In genomic region chr12:54060732-54061131, GRCm38 (mm10) we compare ENCODE assay signal across 9 mouse cellular contexts.
DNase-seq lines count a peak whose midpoint lies in the region; ATAC-seq and TF ChIP-seq lines count a peak whose summit lies in the region.
"Had no signal": no experiment of that assay in that cellular context is flagged by ENCODE, and none has a peak within 500 bp of the region (broad histone marks: within the 10 kb centered on the region; RNA-seq: fewer than 3 reads in every experiment).

No protein-coding gene starts in this region.

- peak; percentile 38 to 43 for DNase-seq in B cell, adult 2 months
- peak; percentile 73 to 79 for DNase-seq in adrenal gland, adult 18-20 months (ENCODE audit: low spot score in 2 of 2)
- DNase-seq in embryonic facial prominence, embryonic 11.5 days (ENCODE audit: low spot score): peak; percentile 86
- DNase-seq in heart, postnatal 0 days (ENCODE audit: low spot score): peak; percentile 62
- DNase-seq in kidney, postnatal 25 days: peak; percentile 64 to 79
- peak; percentile 92 for DNase-seq in lung, embryonic 14.5 days
- peak; percentile 15 for DNase-seq in retina, adult 2 months (ENCODE audit: low read depth, low spot score)
- DNase-seq in urinary bladder, postnatal 25 days (ENCODE audit: low spot score): peak; percentile 66

- H3K4me3 ChIP-seq in embryonic facial prominence, embryonic 11.5 days (ENCODE audit: low read depth, low read length): no peak overlapping the region
- no peak overlapping the region for H3K4me3 ChIP-seq in heart, postnatal 0 days (ENCODE audit: low read depth, low read length)
- no peak overlapping the region for H3K4me3 ChIP-seq in lung, embryonic 14.5 days (ENCODE audit: low read depth, low read length)
- H3K4me3 ChIP-seq: heart, embryonic 13.5 days had no signal

- H3K4me2 ChIP-seq in embryonic facial prominence, embryonic 11.5 days (ENCODE audit: low read depth, low read length): no peak overlapping the region
- H3K4me2 ChIP-seq in heart, postnatal 0 days (ENCODE audit: low read depth, low read length): no peak overlapping the region
- H3K4me2 ChIP-seq in lung, embryonic 14.5 days: no peak overlapping the region
- H3K4me2 ChIP-seq: heart, embryonic 13.5 days had no signal

- no peak for TF ChIP-seq EP300 in heart, postnatal 0 days (IDR thresholded peaks at IDR 0.05; ENCODE audit: low read depth)

- WGBS in embryonic facial prominence, embryonic 11.5 days: 14% methylated on average over 8 of the region's 8 CpGs
- WGBS in heart, postnatal 0 days: 19% methylated on average over 8 of the region's 8 CpGs
- WGBS in lung, embryonic 14.5 days: 7% methylated on average over 8 of the region's 8 CpGs

- H3K4me1 ChIP-seq in embryonic facial prominence, embryonic 11.5 days (ENCODE audit: control insufficient read depth, insufficient read depth, low read length): no peaks in the 10 kb centered on the region
- no peaks in the 10 kb centered on the region for H3K4me1 ChIP-seq in heart, postnatal 0 days (ENCODE audit: control insufficient read depth, insufficient read depth)
- H3K4me1 ChIP-seq in lung, embryonic 14.5 days (ENCODE audit: insufficient read depth): no peaks in the 10 kb centered on the region
- H3K4me1 ChIP-seq: heart, embryonic 13.5 days had no signal

- no peak overlapping the region for H3K9ac ChIP-seq in embryonic facial prominence, embryonic 11.5 days (replicated peaks; ENCODE audit: low read length)
- no peak overlapping the region for H3K9ac ChIP-seq in heart, postnatal 0 days (replicated peaks; ENCODE audit: low read depth, low read length)
- no peak overlapping the region for H3K9ac ChIP-seq in lung, embryonic 14.5 days
- H3K9ac ChIP-seq: heart, embryonic 13.5 days had no signal

- H3K27ac ChIP-seq in embryonic facial prominence, embryonic 11.5 days (replicated peaks; ENCODE audit: low read depth, low read length): no peak overlapping the region
- no peak overlapping the region for H3K27ac ChIP-seq in heart, postnatal 0 days (ENCODE audit: low read depth)
- H3K27ac ChIP-seq in lung, embryonic 14.5 days (ENCODE audit: low read depth): no peak overlapping the region
- H3K27ac ChIP-seq: heart, embryonic 13.5 days had no signal

- ATAC-seq in embryonic facial prominence, embryonic 11.5 days (replicated peaks; ENCODE audit: insufficient number of reproducible peaks, low FRiP score, low TSS enrichment, low read depth): no peak
- ATAC-seq in heart, postnatal 0 days (ENCODE audit: insufficient read depth, low read depth): 0 out of 2 replicates have a peak, but pooled peaks have one; percentile 36
- no peak for ATAC-seq in lung, embryonic 14.5 days (ENCODE audit: insufficient read depth)

- H3K9me3 ChIP-seq in embryonic facial prominence, embryonic 11.5 days (replicated peaks; ENCODE audit: control insufficient read depth, low read length): no peaks in the 10 kb centered on the region
- H3K9me3 ChIP-seq in heart, postnatal 0 days (replicated peaks; ENCODE audit: control insufficient read depth, low read length): no peaks in the 10 kb centered on the region
- H3K9me3 ChIP-seq in lung, embryonic 14.5 days (ENCODE audit: low read depth, low read length): no peaks in the 10 kb centered on the region
- H3K9me3 ChIP-seq: heart, embryonic 13.5 days had no signal

- H3K36me3 ChIP-seq in embryonic facial prominence, embryonic 11.5 days (replicated peaks; ENCODE audit: control insufficient read depth, insufficient read depth, low read depth, low read length): no peaks in the 10 kb centered on the region
- no peaks in the 10 kb centered on the region for H3K36me3 ChIP-seq in heart, postnatal 0 days (replicated peaks; ENCODE audit: control insufficient read depth, insufficient read depth, low read length)
- no peaks in the 10 kb centered on the region for H3K36me3 ChIP-seq in lung, embryonic 14.5 days (ENCODE audit: insufficient read depth)
- H3K36me3 ChIP-seq: heart, embryonic 13.5 days had no signal

- peak; percentile 94 for TF ChIP-seq CTCF in heart, postnatal 0 days (IDR thresholded peaks at IDR 0.05; ENCODE audit: low read depth)
- peak; percentile 95 for TF ChIP-seq CTCF in lung, embryonic 14.5 days (IDR thresholded peaks at IDR 0.05; ENCODE audit: low read depth)

- no peaks in the 10 kb centered on the region for H3K27me3 ChIP-seq in embryonic facial prominence, embryonic 11.5 days (ENCODE audit: control insufficient read depth, insufficient read depth, low read length)
- H3K27me3 ChIP-seq in heart, postnatal 0 days (ENCODE audit: control insufficient read depth, insufficient read depth, low read length): 0 out of 2 replicates have a peak, but pooled peaks cover 5% of the 10 kb centered on the region
- H3K27me3 ChIP-seq in lung, embryonic 14.5 days (ENCODE audit: insufficient read depth, low read length): peaks cover 47% of the 10 kb centered on the region

Comparison
In these comparisons a context has a peak if more than half of its experiments do, and no peak if none do; other contexts are left out.
1. DNase-seq: peak in every context shown above with its lines; median percentile 92 in lung, embryonic 14.5 days; 86 in embryonic facial prominence, embryonic 11.5 days; 76 in adrenal gland, adult 18-20 months; 72 in kidney, postnatal 25 days; 66 in urinary bladder, postnatal 25 days; 62 in heart, postnatal 0 days; 40 in B cell, adult 2 months; 15 in retina, adult 2 months.